Mouse (Mus musculus): ENCODE data around the gene Hivep2. TPM values are rescaled to one million over a fixed set of nuclear protein-coding genes. Genes with fewer than 3 reads are reported as not detected.
A peak's percentile ranks its signal among the peaks of the same experiment; 100 is the strongest.

The Hivep2 gene
- total RNA-seq, 2 experiments from 2014 or later: 203 to 210 TPM

GRCm38 (mm10) chr10:13982271-13982670, 16.4 kb downstream of the Hivep2 start:
- no peak for DNase-seq (ENCODE audit: low spot score in 2 of 2)
- peak overlapping the region; percentile 94 for H3K27ac ChIP-seq
- H3K4me3 ChIP-seq: peak overlapping the region; percentile 59
- no peak for TF ChIP-seq CTCF (conservative IDR thresholded peaks at IDR 0.05)

- Histone ChIP-seq H3K4me3 (peak overlapping the region; percentile 59), H3K27ac (peak overlapping the region; percentile 94)
- TF ChIP-seq CTCF (conservative IDR thresholded peaks at IDR 0.05): peak; percentile 30
- peak; percentile 66 to 70 for DNase-seq (ENCODE audit: low spot score in 2 of 2)
These were observed 17.0 kb downstream of the Hivep2 start for GRCm38 (mm10) chr10:13982769-13983381.

GRCm38 (mm10) chr10:13983631-13984030, 17.8 kb downstream of the Hivep2 start:
- no peak overlapping the region for H3K4me3 ChIP-seq
- no peak for DNase-seq (ENCODE audit: low spot score in 2 of 2)
- no peak for TF ChIP-seq CTCF (conservative IDR thresholded peaks at IDR 0.05)
- peak overlapping the region; percentile 94 for H3K27ac ChIP-seq

- no peak for TF ChIP-seq CTCF (conservative IDR thresholded peaks at IDR 0.05)
- DNase-seq (ENCODE audit: low spot score in 2 of 2): no peak
- Histone ChIP-seq H3K4me3 (no peak overlapping the region), H3K27ac (peak overlapping the region; percentile 94; the same call in 1 of the 2 replicates)
These were observed 18.4 kb downstream of the Hivep2 start for GRCm38 (mm10) chr10:13984233-13984632.

GRCm38 (mm10) chr10:13986539-13986938, 20.7 kb downstream of the Hivep2 start:
- Histone ChIP-seq H3K27ac (no peak overlapping the region), H3K4me3 (no peak overlapping the region)
- DNase-seq (ENCODE audit: low spot score in 2 of 2): no peak
- no peak for TF ChIP-seq CTCF (conservative IDR thresholded peaks at IDR 0.05)

GRCm38 (mm10) chr10:13987336-13987735, 21.5 kb downstream of the Hivep2 start:
- no peak for TF ChIP-seq CTCF (conservative IDR thresholded peaks at IDR 0.05)
- peak overlapping the region; percentile 50; the same call in 1 of the 2 replicates for H3K27ac ChIP-seq
- DNase-seq (ENCODE audit: low spot score in 2 of 2): no peak
- H3K4me3 ChIP-seq: no peak overlapping the region

- peak overlapping the region; percentile 50; the same call in 1 of the 2 replicates for H3K27ac ChIP-seq
- no peak for DNase-seq (ENCODE audit: low spot score in 2 of 2)
- no peak overlapping the region for H3K4me3 ChIP-seq
- no peak for TF ChIP-seq CTCF (conservative IDR thresholded peaks at IDR 0.05)
These were observed 22.4 kb downstream of the Hivep2 start for GRCm38 (mm10) chr10:13988280-13988679.

- H3K4me3 ChIP-seq: no peak overlapping the region
- peak overlapping the region; percentile 50; the same call in 1 of the 2 replicates for H3K27ac ChIP-seq
- no peak for DNase-seq (ENCODE audit: low spot score in 2 of 2)
- no peak for TF ChIP-seq CTCF (conservative IDR thresholded peaks at IDR 0.05)
These were observed 22.9 kb downstream of the Hivep2 start for GRCm38 (mm10) chr10:13988757-13989156.

- Histone ChIP-seq H3K4me3 (no peak overlapping the region), H3K27ac (peak overlapping the region; percentile 43; the same call in 1 of the 2 replicates)
- TF ChIP-seq CTCF (conservative IDR thresholded peaks at IDR 0.05): no peak
- DNase-seq (ENCODE audit: low spot score in 2 of 2): no peak
These were observed 25.0 kb downstream of the Hivep2 start for GRCm38 (mm10) chr10:13990842-13991241.

GRCm38 (mm10) chr10:13993411-13993810, 27.5 kb downstream of the Hivep2 start:
- DNase-seq (ENCODE audit: low spot score in 2 of 2): no peak
- no peak overlapping the region for H3K4me3 ChIP-seq
- no peak overlapping the region for H3K27ac ChIP-seq
- no peak for TF ChIP-seq CTCF (conservative IDR thresholded peaks at IDR 0.05)

- no peak for TF ChIP-seq CTCF (conservative IDR thresholded peaks at IDR 0.05)
These were observed 31.5 kb downstream of the Hivep2 start for GRCm38 (mm10) chr10:13997336-13997735.

GRCm38 (mm10) chr10:14004769-14005517, 39.1 kb downstream of the Hivep2 start:
- no peak for TF ChIP-seq CTCF (conservative IDR thresholded peaks at IDR 0.05)
- DNase-seq (ENCODE audit: low spot score in 2 of 2): no peak

More at GRCm38 (mm10) chr10:13997336-13997735, 31.5 kb downstream of the Hivep2 start:
- Histone ChIP-seq H3K4me3 (no peak overlapping the region), H3K27ac (no peak overlapping the region)
- DNase-seq (ENCODE audit: low spot score in 2 of 2): no peak

GRCm38 (mm10) chr10:14009721-14010120, 43.8 kb downstream of the Hivep2 start:
- TF ChIP-seq CTCF (conservative IDR thresholded peaks at IDR 0.05): no peak
- no peak for DNase-seq (ENCODE audit: low spot score in 2 of 2)
- no peak overlapping the region for H3K4me3 ChIP-seq
- no peak overlapping the region for H3K27ac ChIP-seq

More at GRCm38 (mm10) chr10:14004769-14005517, 39.1 kb downstream of the Hivep2 start:
- Histone ChIP-seq H3K27ac (no peak overlapping the region), H3K4me3 (no peak overlapping the region)

Data from layer of hippocampus, adult 2 months (tissue).